Mouse (Mus musculus): Measurements from ENCODE around the gene Pm20d1.

Pm20d1 gene

GRCm38 (mm10) chr1:131830561-131830960 lies 33.4 kb downstream of the Pm20d1 start:
- no peak for DNase-seq

- DNase-seq = no peak
These were observed 33.9 kb downstream of the Pm20d1 start for GRCm38 (mm10) chr1:131830971-131831641.

GRCm38 (mm10) chr1:131837035-131837434 lies 39.9 kb downstream of the Pm20d1 start:
- DNase-seq = no peak

GRCm38 (mm10) chr1:131838542-131838941 lies 41.4 kb downstream of the Pm20d1 start:
- no peak for DNase-seq

- no peak for DNase-seq
These were observed 42.1 kb downstream of the Pm20d1 start for GRCm38 (mm10) chr1:131839279-131839678.

- no peak for DNase-seq
These were observed 45.0 kb downstream of the Pm20d1 start for GRCm38 (mm10) chr1:131842221-131842620.

GRCm38 (mm10) chr1:131843758-131844157 lies 46.6 kb downstream of the Pm20d1 start:
- no peak for DNase-seq

- DNase-seq = no peak
These were observed 47.7 kb downstream of the Pm20d1 start for GRCm38 (mm10) chr1:131844883-131845282.

- peak; percentile 66 for DNase-seq
These were observed 49.1 kb downstream of the Pm20d1 start for GRCm38 (mm10) chr1:131846255-131846654.

GRCm38 (mm10) chr1:131861811-131862210 lies 64.6 kb downstream of the Pm20d1 start:
- DNase-seq = no peak

- no peak for DNase-seq
These were observed 68.4 kb downstream of the Pm20d1 start for GRCm38 (mm10) chr1:131865596-131865995.

GRCm38 (mm10) chr1:131866304-131866999 lies 69.3 kb downstream of the Pm20d1 start:
- peak; percentile 13 for DNase-seq

GRCm38 (mm10) chr1:131867093-131867945 lies 70.1 kb downstream of the Pm20d1 start, which contains the start of gene Rab29:
Gene Rab29, plus strand, starts transcription at chr1:131867224.
- peak; percentile 92 for DNase-seq

- peak; percentile 36 for DNase-seq
These were observed 70.7 kb downstream of the Pm20d1 start for GRCm38 (mm10) chr1:131867946-131868290.

GRCm38 (mm10) chr1:131869561-131869960 lies 72.4 kb downstream of the Pm20d1 start:
- DNase-seq = no peak
